Comparison of ENCODE assay signal across 8 mouse cellular contexts in genomic region chr5:35609381-35609780, GRCm38 (mm10). TPM values are rescaled to one million over a fixed set of nuclear protein-coding genes. Genes with fewer than 3 reads are reported as not detected.
DNase-seq lines count a peak whose midpoint lies in the region; ATAC-seq and TF ChIP-seq lines count a peak whose summit lies in the region.

No protein-coding gene starts in this region.

- ATAC-seq in heart, embryonic 12.5 days (ENCODE audit: insufficient number of reproducible peaks, low FRiP score): no peak
- ATAC-seq in embryonic facial prominence, embryonic 11.5 days (replicated peaks; ENCODE audit: insufficient number of reproducible peaks, low FRiP score, low TSS enrichment, low read depth): peak; percentile 85
- ATAC-seq in liver, embryonic 11.5 days (replicated peaks; ENCODE audit: low FRiP score): no peak
- no peak for ATAC-seq in CD4-positive, CD25-positive, alpha-beta regulatory T cell, adult 4 months

- H3K4me2 ChIP-seq in heart, embryonic 12.5 days: no peak overlapping the region
- no peak overlapping the region for H3K4me2 ChIP-seq in embryonic facial prominence, embryonic 11.5 days (ENCODE audit: low read depth, low read length)
- no peak overlapping the region for H3K4me2 ChIP-seq in liver, embryonic 11.5 days

- no peak overlapping the region for H3K4me3 ChIP-seq in heart, adult 2 months
- H3K4me3 ChIP-seq in heart, embryonic 12.5 days: no peak overlapping the region
- no peak overlapping the region for H3K4me3 ChIP-seq in embryonic facial prominence, embryonic 11.5 days (ENCODE audit: low read depth, low read length)
- no peak overlapping the region for H3K4me3 ChIP-seq in liver, embryonic 11.5 days (ENCODE audit: low read depth, low read length)

- no peak overlapping the region for H3K9ac ChIP-seq in heart, adult 2 months (ENCODE audit: low read depth, low read length)
- H3K9ac ChIP-seq in heart, embryonic 12.5 days: no peak overlapping the region
- H3K9ac ChIP-seq in embryonic facial prominence, embryonic 11.5 days (replicated peaks; ENCODE audit: low read length): peak overlapping the region; percentile 43; the same call in 1 of the 2 replicates
- no peak overlapping the region for H3K9ac ChIP-seq in liver, embryonic 11.5 days (ENCODE audit: low read depth, low read length)

- peak overlapping the region; percentile 38 for H3K27ac ChIP-seq in heart, adult 2 months
- H3K27ac ChIP-seq in heart, embryonic 12.5 days (ENCODE audit: poor library complexity, severe bottlenecking): no peak overlapping the region
- H3K27ac ChIP-seq in embryonic facial prominence, embryonic 11.5 days (replicated peaks; ENCODE audit: low read depth, low read length): peak overlapping the region; percentile 65; the same call in 1 of the 2 replicates
- no peak overlapping the region for H3K27ac ChIP-seq in liver, embryonic 11.5 days (ENCODE audit: low read depth, low read length)

- intact Hi-C loops in heart, adult 2 months (cut with DNase I): no loop called here

- no peaks in the 10 kb centered on the region for H3K36me3 ChIP-seq in heart, adult 2 months (ENCODE audit: control insufficient read depth, insufficient read depth, low read length)
- H3K36me3 ChIP-seq in heart, embryonic 12.5 days: peaks cover 6% of the 10 kb centered on the region; the same call in 1 of the 2 replicates
- H3K36me3 ChIP-seq in embryonic facial prominence, embryonic 11.5 days (replicated peaks; ENCODE audit: control insufficient read depth, insufficient read depth, low read depth, low read length): no peaks in the 10 kb centered on the region; the same call in 1 of the 2 replicates
- H3K36me3 ChIP-seq in liver, embryonic 11.5 days (ENCODE audit: control insufficient read depth, insufficient read depth, low read length): no peaks in the 10 kb centered on the region

- no peaks in the 10 kb centered on the region for H3K9me3 ChIP-seq in heart, embryonic 12.5 days (replicated peaks)
- no peaks in the 10 kb centered on the region for H3K9me3 ChIP-seq in embryonic facial prominence, embryonic 11.5 days (replicated peaks; ENCODE audit: control insufficient read depth, low read length)
- H3K9me3 ChIP-seq in liver, embryonic 11.5 days (ENCODE audit: control insufficient read depth, low read length): no peaks in the 10 kb centered on the region

- TF ChIP-seq EP300 in heart, adult 2 months (IDR thresholded peaks at IDR 0.05; ENCODE audit: insufficient read depth, low read depth, low read length): 0 out of 2 replicates have a peak, but pooled peaks have one; percentile 49

- H3K79me2 ChIP-seq in heart, adult 2 months (replicated peaks; ENCODE audit: control insufficient read depth, insufficient read depth, low read length): no peaks in the 10 kb centered on the region

- TF ChIP-seq CTCF in heart, adult 2 months (IDR thresholded peaks at IDR 0.05): no peak

- TF ChIP-seq POLR2A in heart, adult 2 months (IDR thresholded peaks at IDR 0.05; ENCODE audit: insufficient read depth, low read depth, low read length): no peak

- peaks cover 7% of the 10 kb centered on the region; the same call in 1 of the 2 replicates for H3K4me1 ChIP-seq in heart, adult 2 months (ENCODE audit: control insufficient read depth, insufficient read depth, low read length)
- peaks cover 37% of the 10 kb centered on the region for H3K4me1 ChIP-seq in heart, embryonic 12.5 days (replicated peaks)
- H3K4me1 ChIP-seq in embryonic facial prominence, embryonic 11.5 days (ENCODE audit: control insufficient read depth, insufficient read depth, low read length): peaks cover 2% of the 10 kb centered on the region; the same call in 1 of the 2 replicates
- no peaks in the 10 kb centered on the region for H3K4me1 ChIP-seq in liver, embryonic 11.5 days (replicated peaks; ENCODE audit: control insufficient read depth, insufficient read depth, low read length)

- H3K27me3 ChIP-seq in heart, adult 2 months (ENCODE audit: control insufficient read depth, insufficient read depth, low read length): no peaks in the 10 kb centered on the region
- peaks cover 18% of the 10 kb centered on the region for H3K27me3 ChIP-seq in heart, embryonic 12.5 days (replicated peaks)
- H3K27me3 ChIP-seq in embryonic facial prominence, embryonic 11.5 days (ENCODE audit: control insufficient read depth, insufficient read depth, low read length): no peaks in the 10 kb centered on the region
- H3K27me3 ChIP-seq in liver, embryonic 11.5 days (replicated peaks; ENCODE audit: control insufficient read depth, insufficient read depth, low read length): no peaks in the 10 kb centered on the region

- WGBS in heart, adult 2 months: 62% methylated on average over 12 of the region's 12 CpGs
- WGBS in heart, embryonic 12.5 days: 40% methylated on average over 12 of the region's 12 CpGs
- 14% methylated on average over 12 of the region's 12 CpGs for WGBS in embryonic facial prominence, embryonic 11.5 days
- WGBS in liver, embryonic 11.5 days: 52% methylated on average over 12 of the region's 12 CpGs

- peak; percentile 74 to 86 for DNase-seq in heart, adult 2 months
- DNase-seq in embryonic facial prominence, embryonic 11.5 days (ENCODE audit: low spot score): peak; percentile 91
- peak; percentile 71 for DNase-seq in heart, postnatal 4 days
- DNase-seq in liver, embryonic 11.5 days (ENCODE audit: low spot score): peak; percentile 36
- peak; percentile 86 for DNase-seq in retina, postnatal 1 day
- no peak for DNase-seq in left cerebral cortex, adult 9 months (ENCODE audit: low spot score in 2 of 2)

RNA-seq across cellular contexts. Expression of gene Acox3, which starts 26.5 kb away (rescaled TPM):
- 10 to 100 TPM; 21.8 to 28.3 TPM for total RNA-seq in heart, adult 2 months (2021)
- polyA plus RNA-seq in heart, adult 2 months (2012; rRNA removed): 22.5 and 25.5 TPM in 2 replicates
- 10.6 and 12.4 TPM in 2 replicates for polyA plus RNA-seq in heart, embryonic 12.5 days (2016; fragmentation: Nextera tagmentation; extraction: Ambion mirVana)
- 10.5 and 10.9 TPM in 2 replicates for polyA plus RNA-seq in embryonic facial prominence, embryonic 11.5 days (2014; fragmentation: Nextera tagmentation; extraction: Ambion mirVana)
- total RNA-seq in heart, postnatal 4 days (2021): 10 to 100 TPM; 20.8 to 23.6 TPM
- polyA plus RNA-seq in liver, embryonic 11.5 days (2014; fragmentation: Nextera tagmentation; extraction: Ambion mirVana): 6.5 and 6.7 TPM in 2 replicates
- 10 to 100 TPM; 19.1 to 42.0 TPM for polyA plus RNA-seq in CD4-positive, CD25-positive, alpha-beta regulatory T cell, adult 4 months (2017; shearing (Covaris generic))

RNA-seq across cellular contexts. Expression of gene Trmt44, which starts 34.5 kb away (rescaled TPM):
- total RNA-seq in heart, adult 2 months (2021): 1 to 10 TPM; 1.9 to 2.0 TPM
- polyA plus RNA-seq in heart, adult 2 months (2012; rRNA removed): 1.7 and 2.0 TPM in 2 replicates
- polyA plus RNA-seq in heart, embryonic 12.5 days (2016; fragmentation: Nextera tagmentation; extraction: Ambion mirVana): 5.1 and 5.7 TPM in 2 replicates
- 6.9 and 7.9 TPM in 2 replicates for polyA plus RNA-seq in embryonic facial prominence, embryonic 11.5 days (2014; fragmentation: Nextera tagmentation; extraction: Ambion mirVana)
- 1 to 10 TPM; 4.1 to 4.6 TPM for total RNA-seq in heart, postnatal 4 days (2021)
- polyA plus RNA-seq in liver, embryonic 11.5 days (2014; fragmentation: Nextera tagmentation; extraction: Ambion mirVana): 7.8 and 9.2 TPM in 2 replicates
- polyA plus RNA-seq in CD4-positive, CD25-positive, alpha-beta regulatory T cell, adult 4 months (2017; shearing (Covaris generic)): 1 to 10 TPM; 2.5 to 2.9 TPM

Comparison
In these comparisons a context has a peak if more than half of its experiments do, and no peak if none do; other contexts are left out.
1. H3K27ac ChIP-seq: peak in heart, adult 2 months (single experiment) and embryonic facial prominence, embryonic 11.5 days (single experiment); none in heart, embryonic 12.5 days (single experiment) and liver, embryonic 11.5 days (single experiment).
2. DNase-seq: peak in heart, adult 2 months (2 of 2), embryonic facial prominence, embryonic 11.5 days (single experiment), heart, postnatal 4 days (single experiment), liver, embryonic 11.5 days (single experiment) and retina, postnatal 1 day (single experiment); none in left cerebral cortex, adult 9 months (0 of 2).